Mouse (Mus musculus) midbrain, postnatal 0 days (tissue): ENCODE data around the gene Stoml3. TPM values are rescaled to one million over a fixed set of nuclear protein-coding genes. Genes with fewer than 3 reads are reported as not detected.

ENCODE experiments used
- ATAC-seq: fragments of 200-750 bp; cut with Nextera tagmentation; 2 replicates; pipeline ENCODE4 v1.8.0; 2017; ENCODE audit warnings: moderate number of reproducible peaks, mild to moderate bottlenecking, moderate TSS enrichment, moderate library complexity; ENCODE audit not compliant: low FRiP score
- DNase-seq: peaks from one replicate; pipeline ENCODE4 v3.0.0-alpha.2; 2015; ENCODE audit warnings: low spot score
- H3K27ac ChIP-seq: fragments of 300-500 bp; sonication (generic); 2 replicates; pipeline ENCODE4 v1.5.1; 2014; ENCODE audit warnings: low read depth, mild to moderate bottlenecking, low read length, mixed read lengths
- H3K27me3 ChIP-seq: fragments of 300-500 bp; sonication (generic); 2 replicates; pipeline ENCODE4 v1.6.1; 2014; ENCODE audit warnings: low read length, control low read depth, mixed read lengths; ENCODE audit not compliant: insufficient read depth
- H3K36me3 ChIP-seq: fragments of 300-500 bp; sonication (generic); 2 replicates; pipeline ENCODE4 v1.6.1; 2014; ENCODE audit warnings: low read length, control low read depth, mixed read lengths; ENCODE audit not compliant: insufficient read depth
- H3K4me1 ChIP-seq: fragments of 300-500 bp; sonication (generic); 2 replicates; pipeline ENCODE4 v1.6.1; 2014; ENCODE audit warnings: mild to moderate bottlenecking, control low read depth, antibody characterized with exemption, low read length, mixed read lengths; ENCODE audit not compliant: insufficient read depth
- H3K4me2 ChIP-seq: fragments of 300-500 bp; sonication (generic); 2 replicates; pipeline ENCODE4 v1.6.1; 2014; ENCODE audit warnings: low read depth, mild to moderate bottlenecking, low read length, mixed read lengths; ENCODE audit not compliant: poor library complexity, severe bottlenecking
- H3K4me3 ChIP-seq: fragments of 300-500 bp; sonication (generic); 2 replicates; pipeline ENCODE4 v1.5.1; 2014; ENCODE audit warnings: low read depth, mild to moderate bottlenecking, low read length, moderate library complexity
- H3K9ac ChIP-seq: fragments of 300-500 bp; sonication (generic); replicated peaks from 2 replicates; pipeline ENCODE4 v1.6.1; 2014; ENCODE audit warnings: mild to moderate bottlenecking, low read length, moderate library complexity, mixed read lengths; ENCODE audit not compliant: poor library complexity, severe bottlenecking
- H3K9me3 ChIP-seq: fragments of 300-500 bp; sonication (generic); 2 replicates; pipeline ENCODE4 v1.6.1; 2016; ENCODE audit warnings: low read length, control low read depth
- CTCF ChIP-seq: IDR thresholded peaks from 2 replicates; pipeline ENCODE4 v1.5.1; 2016; ENCODE audit warnings: antibody characterized with exemption, mild to moderate bottlenecking
- WGBS: fragments of 180-500 bp; shearing (Covaris S2); extraction: QIAGEN DNeasy Blood & Tissue Kit; methylation state at CpG from one replicate; pipeline ENCODE4 v1.1.7; 2014; 5-methylcytosine and 5-hydroxymethylcytosine counted together
- polyA plus RNA-seq: library from polyadenylated mRNA; unstranded; fragments of >200 nt; fragmentation: Nextera tagmentation; extraction: Ambion mirVana; gene quantifications from 2 replicates; pipeline ENCODE4 v1.2.1, GENCODE M21; 2015
- total RNA-seq: library from RNA; depleted of rRNA; stranded (reverse); fragments of >200 nt; gene quantifications from 2 replicates; pipeline ENCODE4 v1.2.3, GENCODE M21; 2014

The Stoml3 gene
- total and polyA plus RNA-seq, 2 experiments from 2014 or later: 0.38 to 0.93 TPM

DNA sequence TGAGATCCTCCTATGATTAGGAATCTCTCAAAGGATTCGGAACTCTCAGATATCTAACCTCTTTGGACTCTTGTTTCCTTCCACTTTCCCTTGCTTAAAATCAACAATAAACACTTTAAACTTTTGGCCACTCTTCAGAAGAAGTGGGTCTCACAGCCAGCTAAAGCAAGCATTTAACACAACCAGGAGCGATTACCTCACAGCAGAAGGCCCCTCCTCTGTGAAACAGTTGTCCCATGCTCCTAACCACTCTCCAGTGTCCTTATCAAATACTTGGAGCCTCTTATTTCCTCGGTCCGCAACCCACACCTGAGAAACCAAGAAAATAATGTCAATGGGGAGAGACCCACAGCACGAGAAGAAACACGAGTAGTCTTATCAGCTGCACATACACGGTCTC is 35.1 kb upstream of the Stoml3 start:
- 96% methylated on average over 7 of the region's 7 CpGs for WGBS

DNA sequence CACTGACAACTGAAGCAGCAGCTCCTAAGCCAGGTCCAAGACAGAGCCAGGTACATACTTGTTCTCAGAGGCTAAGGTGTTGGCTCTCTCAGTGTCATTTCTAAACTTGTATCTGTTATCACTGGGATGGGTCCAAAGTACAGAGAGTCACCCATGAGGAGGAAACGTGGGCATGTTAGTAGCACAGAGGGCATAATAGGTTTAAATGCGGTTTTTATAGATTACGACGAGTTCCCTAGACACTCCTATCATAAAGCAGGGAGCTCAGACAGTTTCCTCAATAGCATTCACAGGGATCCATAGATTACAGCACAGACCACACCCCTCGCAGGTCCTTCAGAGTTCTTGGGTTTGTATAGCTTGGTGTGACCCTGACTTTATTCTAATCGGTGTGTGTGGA is 34.4 kb upstream of the Stoml3 start:
- 96% methylated on average over 6 of the region's 6 CpGs for WGBS
- Histone ChIP-seq H3K27ac (no peak overlapping the region), H3K36me3 (peaks cover 73% of the 10 kb centered on the region), H3K9me3 (no peaks in the 10 kb centered on the region), H3K4me2 (no peak overlapping the region), H3K27me3 (no peaks in the 10 kb centered on the region), H3K9ac (no peak overlapping the region), H3K4me3 (no peak overlapping the region), H3K4me1 (no peaks in the 10 kb centered on the region)
- TF ChIP-seq CTCF: no peak
- DNase-seq: no peak
- ATAC-seq: no peak

More for the DNA sequence above, 35.1 kb upstream of the Stoml3 start:
- Histone ChIP-seq H3K4me2 (no peak overlapping the region), H3K4me3 (no peak overlapping the region), H3K27me3 (no peaks in the 10 kb centered on the region), H3K9ac (no peak overlapping the region), H3K27ac (no peak overlapping the region), H3K4me1 (no peaks in the 10 kb centered on the region), H3K36me3 (peaks cover 73% of the 10 kb centered on the region), H3K9me3 (no peaks in the 10 kb centered on the region)
- no peak for DNase-seq
- no peak for TF ChIP-seq CTCF
- ATAC-seq: no peak

DNA sequence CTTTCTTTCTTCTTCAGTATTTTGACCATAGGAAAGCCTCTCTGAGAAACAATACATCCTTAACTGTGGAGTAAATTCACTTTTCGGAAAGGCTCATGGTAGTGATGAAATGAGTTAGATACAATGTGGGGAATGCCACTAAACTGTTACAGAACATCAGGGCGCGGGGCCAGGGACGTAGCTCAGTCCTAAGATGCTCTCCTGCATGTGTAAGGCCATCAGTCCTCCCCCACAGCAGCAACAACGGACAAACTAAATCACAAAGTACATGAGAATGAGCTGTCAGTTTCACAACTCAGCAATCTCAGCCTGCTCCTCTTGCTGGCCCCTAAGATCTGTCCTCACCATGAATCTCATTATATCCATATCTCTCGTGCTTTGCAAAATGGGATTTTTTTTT is 33.9 kb upstream of the Stoml3 start:
- Histone ChIP-seq H3K36me3 (peaks cover 73% of the 10 kb centered on the region), H3K27me3 (no peaks in the 10 kb centered on the region), H3K9ac (no peak overlapping the region), H3K4me1 (no peaks in the 10 kb centered on the region), H3K4me2 (no peak overlapping the region), H3K9me3 (no peaks in the 10 kb centered on the region), H3K4me3 (no peak overlapping the region), H3K27ac (no peak overlapping the region)
- DNase-seq: no peak
- WGBS: 91% methylated on average over 6 of the region's 6 CpGs
- no peak for ATAC-seq
- no peak for TF ChIP-seq CTCF

DNA sequence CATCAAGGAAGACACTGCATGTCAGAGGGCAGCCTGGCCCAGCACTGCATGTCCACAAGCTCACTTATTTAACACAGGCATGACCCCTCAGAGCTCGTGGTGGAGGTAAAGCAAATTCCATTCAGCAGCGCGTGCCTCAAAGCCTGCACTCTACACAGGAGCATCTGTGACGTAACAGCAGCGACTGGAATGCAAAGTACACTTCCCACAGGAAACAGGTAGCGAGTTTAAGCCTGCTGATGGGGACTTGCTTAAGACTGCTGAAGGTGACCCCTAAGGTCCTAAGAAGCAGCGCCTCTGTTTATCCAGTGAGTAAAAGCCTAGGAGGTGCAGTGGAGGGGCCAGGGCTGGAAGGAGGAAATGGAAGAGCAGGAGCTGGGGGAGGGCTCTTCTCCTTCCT is 33.5 kb upstream of the Stoml3 start:
- H3K4me3 ChIP-seq: no peak overlapping the region
- no peak for TF ChIP-seq CTCF
- H3K36me3 ChIP-seq: peaks cover 72% of the 10 kb centered on the region
- no peak overlapping the region for H3K4me2 ChIP-seq
- WGBS: 84% methylated on average over 7 of the region's 7 CpGs
- H3K27me3 ChIP-seq: no peaks in the 10 kb centered on the region
- no peak overlapping the region for H3K27ac ChIP-seq
- H3K9ac ChIP-seq: no peak overlapping the region
- DNase-seq (no peak), ATAC-seq (no peak)
- H3K4me1 ChIP-seq: no peaks in the 10 kb centered on the region
- no peaks in the 10 kb centered on the region for H3K9me3 ChIP-seq

DNA sequence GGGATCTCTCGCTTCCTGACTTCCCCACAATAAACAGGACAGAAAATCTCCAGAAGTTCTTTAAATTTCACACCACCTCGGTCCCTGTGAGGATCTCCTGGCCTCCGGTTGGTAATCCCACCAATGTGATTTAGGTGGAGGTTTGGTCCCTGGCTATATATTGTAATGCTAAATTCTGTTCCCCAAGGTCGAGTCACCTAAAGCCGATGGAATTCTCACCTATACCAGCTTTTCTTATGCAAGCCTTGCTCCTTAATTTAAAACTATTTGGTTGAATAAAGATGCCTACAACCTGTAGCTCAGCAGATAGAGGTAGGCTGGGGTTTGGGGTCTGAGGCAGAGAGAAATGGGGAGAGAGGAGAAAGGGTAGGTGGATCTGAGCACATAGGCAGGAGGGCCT is 30.7 kb upstream of the Stoml3 start:
- Histone ChIP-seq H3K27ac (no peak overlapping the region), H3K9ac (no peak overlapping the region), H3K4me2 (no peak overlapping the region), H3K4me1 (no peaks in the 10 kb centered on the region), H3K27me3 (no peaks in the 10 kb centered on the region), H3K4me3 (no peak overlapping the region), H3K36me3 (peaks cover 47% of the 10 kb centered on the region), H3K9me3 (no peaks in the 10 kb centered on the region)
- no peak for TF ChIP-seq CTCF
- ATAC-seq (no peak), DNase-seq (no peak)
- 83% methylated on average over 5 of the region's 5 CpGs for WGBS

DNA sequence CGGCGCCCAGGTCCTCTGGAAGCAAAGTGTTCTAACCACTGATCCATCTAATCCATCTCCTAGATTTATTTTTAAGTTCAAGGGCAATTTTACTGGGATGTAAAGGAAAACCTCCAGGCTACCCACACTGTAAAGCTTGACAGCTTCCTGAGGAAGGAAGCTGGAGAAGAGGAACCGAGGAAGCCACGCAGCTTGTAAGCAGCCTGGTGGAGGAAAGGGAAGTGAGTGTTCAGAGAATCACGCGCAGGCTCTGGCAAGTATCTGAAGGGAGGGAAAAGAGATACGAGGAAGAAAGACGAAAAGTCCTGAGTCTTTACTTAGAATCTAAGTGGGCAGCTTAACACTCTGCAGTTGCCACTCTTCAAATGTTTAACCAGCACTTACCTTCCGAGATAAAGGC is 28.3 kb upstream of the Stoml3 start:
- Histone ChIP-seq H3K36me3 (peaks cover 26% of the 10 kb centered on the region), H3K9me3 (no peaks in the 10 kb centered on the region), H3K27me3 (no peaks in the 10 kb centered on the region), H3K27ac (no peak overlapping the region), H3K9ac (no peak overlapping the region), H3K4me1 (no peaks in the 10 kb centered on the region), H3K4me2 (no peak overlapping the region), H3K4me3 (no peak overlapping the region)
- 89% methylated on average over 9 of the region's 9 CpGs for WGBS
- no peak for DNase-seq
- no peak for TF ChIP-seq CTCF
- no peak for ATAC-seq
